Mouse (Mus musculus) testis, adult 2 months (tissue): ENCODE measurements around the gene Pam. TPM values are rescaled to one million over a fixed set of nuclear protein-coding genes. Genes with fewer than 3 reads are reported as not detected.

Experiments used
- H3K27ac ChIP-seq: fragments of 200-500 bp; 2 replicates; pipeline ENCODE4 v1.5.1; 2012; ENCODE audit warnings: low read depth, low read length; ENCODE audit not compliant: control insufficient read depth, insufficient read depth
- H3K27me3 ChIP-seq: fragments of 200-500 bp; 2 replicates; pipeline ENCODE4 v1.6.1; 2012; ENCODE audit warnings: mild to moderate bottlenecking, low read length, moderate library complexity; ENCODE audit not compliant: control insufficient read depth, insufficient read depth
- H3K36me3 ChIP-seq: fragments of 200-500 bp; 2 replicates; pipeline ENCODE4 v1.6.1; 2012; ENCODE audit warnings: mild to moderate bottlenecking, low read length; ENCODE audit not compliant: control insufficient read depth, insufficient read depth
- H3K4me1 ChIP-seq: fragments of 200-500 bp; 2 replicates; pipeline ENCODE4 v1.6.1; 2012; ENCODE audit warnings: low read length; ENCODE audit not compliant: control insufficient read depth, insufficient read depth
- H3K4me3 ChIP-seq: fragments of 200-500 bp; 2 replicates; pipeline ENCODE4 v1.5.1; 2012; ENCODE audit warnings: low read depth, mild to moderate bottlenecking, low read length, moderate library complexity, mixed read lengths; ENCODE audit not compliant: control insufficient read depth
- CTCF ChIP-seq: fragments of 200-500 bp; IDR thresholded peaks from 2 replicates; pipeline ENCODE4 v1.5.1; 2012; ENCODE audit warnings: low read depth, mild to moderate bottlenecking, inconsistent platforms, low read length, moderate library complexity; ENCODE audit not compliant: control insufficient read depth, insufficient read depth, insufficient replicate concordance
- POLR2A ChIP-seq: fragments of 200-500 bp; IDR thresholded peaks from 2 replicates; pipeline ENCODE4 v1.6.1; 2012; ENCODE audit warnings: low read depth, mild to moderate bottlenecking, inconsistent platforms, low read length, moderate library complexity; ENCODE audit not compliant: control insufficient read depth
- polyA plus RNA-seq: library from polyadenylated mRNA; depleted of rRNA; stranded (reverse); fragments of >200 nt; gene quantifications from 2 replicates; pipeline ENCODE4 v1.2.3, GENCODE M21; 2012

Pam gene
- polyA plus RNA-seq, 1 experiment: 6.1 TPM

DNA sequence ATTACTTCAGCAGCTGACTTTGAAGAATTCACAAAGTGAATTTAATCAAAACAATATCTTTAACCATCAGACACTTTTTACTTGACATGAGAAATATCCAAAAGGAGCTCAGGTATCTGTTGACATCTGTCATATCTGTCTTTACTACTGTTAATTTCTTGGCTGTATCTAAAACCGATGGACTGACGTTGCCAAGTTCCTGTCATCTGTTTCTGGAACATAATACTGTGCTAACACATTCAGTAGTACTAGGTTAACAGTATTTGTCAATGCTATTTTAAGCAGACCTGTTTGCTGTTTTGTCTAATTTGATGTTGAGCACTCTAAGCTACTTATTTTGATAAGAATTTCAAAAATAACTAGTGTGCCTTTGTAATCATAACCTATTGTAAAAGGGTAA lies 307.0 kb downstream of the Pam start:
- Histone ChIP-seq H3K27ac (no peak overlapping the region), H3K4me3 (no peak overlapping the region), H3K36me3 (no peaks in the 10 kb centered on the region), H3K27me3 (no peaks in the 10 kb centered on the region), H3K4me1 (no peaks in the 10 kb centered on the region)
- TF ChIP-seq CTCF (no peak), POLR2A (no peak)

GRCm38 (mm10) chr1:97787674-97788073 lies 307.8 kb downstream of the Pam start:
- no peaks in the 10 kb centered on the region for H3K4me1 ChIP-seq
- H3K27me3 ChIP-seq: no peaks in the 10 kb centered on the region
- H3K36me3 ChIP-seq: no peaks in the 10 kb centered on the region
- TF ChIP-seq POLR2A (no peak), CTCF (no peak)
- H3K27ac ChIP-seq: no peak overlapping the region
- H3K4me3 ChIP-seq: no peak overlapping the region

GRCm38 (mm10) chr1:97785685-97786393 lies 309.6 kb downstream of the Pam start:
- no peaks in the 10 kb centered on the region for H3K4me1 ChIP-seq
- no peak overlapping the region for H3K27ac ChIP-seq
- H3K4me3 ChIP-seq: no peak overlapping the region
- H3K27me3 ChIP-seq: no peaks in the 10 kb centered on the region
- TF ChIP-seq POLR2A (no peak), CTCF (no peak)
- no peaks in the 10 kb centered on the region for H3K36me3 ChIP-seq

DNA sequence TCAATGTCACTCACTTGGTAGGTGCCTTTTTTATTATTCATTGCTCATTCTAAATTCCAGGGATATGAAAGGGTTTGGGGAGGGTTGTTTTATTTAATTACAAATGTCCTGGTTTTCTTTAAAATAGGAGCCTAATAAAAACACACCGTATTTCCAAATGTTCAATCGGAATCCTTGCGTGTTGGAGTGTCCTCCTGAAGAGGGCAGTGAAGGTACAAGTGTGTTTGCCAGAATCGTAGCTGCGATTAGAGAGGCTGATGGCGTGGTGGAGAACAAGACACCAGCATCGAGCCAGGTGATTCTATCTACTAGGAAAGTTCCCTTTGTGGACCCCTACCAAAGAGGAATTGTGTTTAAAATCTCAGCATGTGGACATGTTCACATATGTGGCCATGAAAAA lies 310.5 kb downstream of the Pam start:
- no peaks in the 10 kb centered on the region for H3K4me1 ChIP-seq
- TF ChIP-seq POLR2A (no peak), CTCF (no peak)
- H3K27ac ChIP-seq: no peak overlapping the region
- H3K27me3 ChIP-seq: no peaks in the 10 kb centered on the region
- no peaks in the 10 kb centered on the region for H3K36me3 ChIP-seq
- H3K4me3 ChIP-seq: no peak overlapping the region

- H3K4me3 ChIP-seq: no peak overlapping the region
- H3K27ac ChIP-seq: no peak overlapping the region
- no peaks in the 10 kb centered on the region for H3K36me3 ChIP-seq
- no peak for TF ChIP-seq POLR2A
- no peak for TF ChIP-seq CTCF
- H3K4me1 ChIP-seq: no peaks in the 10 kb centered on the region
- no peaks in the 10 kb centered on the region for H3K27me3 ChIP-seq
Measured at GRCm38 (mm10) chr1:97781674-97782073, 313.8 kb downstream of the Pam start.

DNA sequence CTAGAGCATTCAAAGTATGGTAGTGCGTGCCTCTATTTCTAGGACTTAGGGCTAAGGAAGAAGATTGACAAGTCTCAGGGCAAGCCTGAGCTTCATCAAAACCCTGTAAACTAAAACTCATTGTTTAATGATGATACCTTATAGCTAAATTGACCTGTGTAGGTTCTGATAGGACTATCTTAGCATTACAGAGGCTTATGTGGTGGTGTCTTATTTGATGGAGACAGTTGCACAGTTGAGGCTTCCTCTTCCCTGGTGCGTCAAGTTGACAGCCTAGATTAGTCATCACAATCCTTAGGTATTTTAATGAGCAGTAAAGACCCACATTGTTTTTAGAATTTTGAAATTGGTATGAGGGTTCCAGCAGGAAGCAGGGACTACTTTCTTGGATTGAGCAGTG lies 321.5 kb downstream of the Pam start:
- no peak overlapping the region for H3K27ac ChIP-seq
- no peaks in the 10 kb centered on the region for H3K27me3 ChIP-seq
- no peaks in the 10 kb centered on the region for H3K36me3 ChIP-seq
- no peak for TF ChIP-seq CTCF
- TF ChIP-seq POLR2A: no peak
- peaks cover 2% of the 10 kb centered on the region for H3K4me1 ChIP-seq
- no peak overlapping the region for H3K4me3 ChIP-seq

DNA sequence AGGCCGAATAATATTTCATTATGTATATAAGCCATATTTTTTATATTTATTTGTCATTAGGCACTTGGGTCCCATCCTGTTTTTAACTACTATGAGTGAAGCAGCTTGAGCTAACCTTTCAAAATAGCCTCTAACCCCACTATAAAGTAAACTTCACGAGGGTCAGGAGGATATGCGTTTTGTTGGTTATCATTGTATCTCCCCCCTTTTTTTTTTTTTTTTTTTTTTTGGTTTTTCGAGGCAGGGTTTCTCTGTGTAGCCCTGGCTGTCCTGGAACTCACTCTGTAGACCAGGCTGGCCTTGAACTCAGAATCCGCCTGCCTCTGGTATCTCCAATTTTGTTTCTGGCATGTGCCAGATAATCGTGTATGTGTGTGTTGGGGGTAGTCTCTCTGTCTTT lies 322.1 kb downstream of the Pam start:
- Histone ChIP-seq H3K27me3 (no peaks in the 10 kb centered on the region), H3K36me3 (no peaks in the 10 kb centered on the region), H3K4me3 (no peak overlapping the region), H3K4me1 (peaks cover 2% of the 10 kb centered on the region), H3K27ac (no peak overlapping the region)
- TF ChIP-seq CTCF: no peak
